Mouse (Mus musculus): ENCODE data around the gene Zmym6. TPM values are rescaled to one million over a fixed set of nuclear protein-coding genes. Genes with fewer than 3 reads are reported as not detected.

Gene Zmym6
- polyA plus RNA-seq, 1 experiment from 2014 or later, result 2.2 TPM

GRCm38 (mm10) chr4:127043540-127043939, 33.6 kb upstream of the Zmym6 start:
- no peak for ATAC-seq
- Histone ChIP-seq H3K9ac (replicated peaks) (no peak overlapping the region), H3K9me3 (ENCODE audit: low read length) (no peaks in the 10 kb centered on the region), H3K27ac (ENCODE audit: low read depth) (no peak overlapping the region), H3K4me1 (ENCODE audit: insufficient read depth) (no peaks in the 10 kb centered on the region), H3K4me2 (ENCODE audit: low read depth, low read length) (no peak overlapping the region), H3K27me3 (ENCODE audit: insufficient read depth, low read length) (no peaks in the 10 kb centered on the region), H3K4me3 (ENCODE audit: low read depth, low read length) (no peak overlapping the region), H3K36me3 (replicated peaks; ENCODE audit: insufficient read depth, low read length) (peaks cover 44% of the 10 kb centered on the region)
- TF ChIP-seq EP300 (IDR thresholded peaks at IDR 0.05; ENCODE audit: low read depth) (no peak), CTCF (IDR thresholded peaks at IDR 0.05; ENCODE audit: low read depth) (no peak)
- DNase-seq, result no peak
- 77% methylated on average over 4 of the region's 4 CpGs for whole genome bisulfite sequencing (ENCODE audit: insufficient replicate concordance)

GRCm38 (mm10) chr4:127051121-127051520, 26.1 kb upstream of the Zmym6 start:
- Histone ChIP-seq H3K9ac (replicated peaks) (no peak overlapping the region), H3K36me3 (replicated peaks; ENCODE audit: insufficient read depth, low read length) (peaks cover 43% of the 10 kb centered on the region), H3K27ac (ENCODE audit: low read depth) (no peak overlapping the region), H3K4me2 (ENCODE audit: low read depth, low read length) (no peak overlapping the region), H3K4me1 (ENCODE audit: insufficient read depth) (no peaks in the 10 kb centered on the region), H3K27me3 (ENCODE audit: insufficient read depth, low read length) (no peaks in the 10 kb centered on the region), H3K9me3 (ENCODE audit: low read length) (no peaks in the 10 kb centered on the region), H3K4me3 (ENCODE audit: low read depth, low read length) (no peak overlapping the region)
- ATAC-seq (no peak), DNase-seq (no peak)
- no peak for TF ChIP-seq CTCF (IDR thresholded peaks at IDR 0.05; ENCODE audit: low read depth)
- TF ChIP-seq EP300 (IDR thresholded peaks at IDR 0.05; ENCODE audit: low read depth), result no peak
- 86% methylated on average over 8 of the region's 8 CpGs for WGBS (ENCODE audit: insufficient replicate concordance)

DNA sequence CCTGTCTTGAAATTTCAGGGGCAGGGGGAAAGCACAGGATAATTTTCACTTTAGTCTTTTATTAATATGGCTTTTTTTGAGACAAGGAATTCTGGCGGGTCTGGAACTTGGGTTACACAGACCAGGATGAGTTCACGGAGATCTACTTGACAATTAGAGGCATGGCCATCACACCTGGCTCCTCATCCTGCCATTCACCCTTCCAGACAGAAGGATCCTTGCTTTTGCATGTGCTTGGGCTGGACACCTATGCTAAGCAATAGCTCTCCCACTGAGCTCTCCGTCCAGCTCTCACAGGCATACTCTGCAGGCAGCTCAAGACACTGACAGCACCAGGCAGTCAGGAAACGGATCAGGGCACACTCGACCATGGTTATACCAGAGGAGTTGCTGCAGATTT, 24.1 kb upstream of the Zmym6 start:
- no peak for DNase-seq
- no peak for ATAC-seq
- H3K4me1 ChIP-seq (ENCODE audit: insufficient read depth), result no peaks in the 10 kb centered on the region
- no peak overlapping the region for H3K4me3 ChIP-seq (ENCODE audit: low read depth, low read length)
- H3K27me3 ChIP-seq (ENCODE audit: insufficient read depth, low read length), result no peaks in the 10 kb centered on the region
- peaks cover 36% of the 10 kb centered on the region for H3K36me3 ChIP-seq (replicated peaks; ENCODE audit: insufficient read depth, low read length)
- no peak overlapping the region for H3K27ac ChIP-seq (ENCODE audit: low read depth)
- WGBS (ENCODE audit: insufficient replicate concordance), result 87% methylated on average over 5 of the region's 5 CpGs
- no peak overlapping the region for H3K9ac ChIP-seq (replicated peaks)
- H3K9me3 ChIP-seq (ENCODE audit: low read length), result no peaks in the 10 kb centered on the region
- no peak overlapping the region for H3K4me2 ChIP-seq (ENCODE audit: low read depth, low read length)
- no peak for TF ChIP-seq EP300 (IDR thresholded peaks at IDR 0.05; ENCODE audit: low read depth)
- TF ChIP-seq CTCF (IDR thresholded peaks at IDR 0.05; ENCODE audit: low read depth), result no peak

DNA sequence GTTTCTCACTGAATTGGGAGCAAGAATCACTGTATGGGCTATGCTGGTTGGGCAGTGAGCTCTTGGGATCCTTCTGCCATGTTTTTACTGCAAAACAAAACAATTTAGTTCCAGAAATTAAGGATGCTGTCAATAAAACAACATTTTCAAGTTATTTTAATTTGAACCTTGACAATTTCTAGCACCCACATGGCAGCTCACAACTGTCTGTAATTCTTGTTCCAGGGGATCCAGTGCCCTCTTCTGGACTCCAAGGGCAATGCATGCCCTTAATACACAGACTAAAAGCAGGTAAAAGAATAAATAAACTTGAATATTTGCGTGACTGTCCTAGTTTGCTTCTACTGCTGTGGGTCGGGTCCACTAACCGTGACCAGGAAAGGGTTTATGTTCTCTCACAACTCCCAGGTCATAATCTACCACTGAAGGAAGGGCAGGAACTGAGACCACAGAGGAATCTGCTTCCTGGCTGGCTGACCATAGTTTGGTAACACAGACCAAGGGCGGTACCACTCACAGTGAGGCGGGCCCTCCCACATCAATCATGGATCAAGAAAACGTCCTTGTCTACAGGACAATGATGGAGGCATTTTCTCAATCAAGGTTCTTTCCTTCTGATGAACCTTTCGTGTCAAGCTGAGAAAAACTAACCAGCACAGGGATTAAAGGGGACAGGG, 22.5 kb upstream of the Zmym6 start:
- no peak overlapping the region for H3K27ac ChIP-seq (ENCODE audit: low read depth)
- ATAC-seq (no peak), DNase-seq (no peak)
- H3K4me2 ChIP-seq (ENCODE audit: low read depth, low read length), result no peak overlapping the region
- H3K36me3 ChIP-seq (replicated peaks; ENCODE audit: insufficient read depth, low read length), result peaks cover 23% of the 10 kb centered on the region
- H3K27me3 ChIP-seq (ENCODE audit: insufficient read depth, low read length), result no peaks in the 10 kb centered on the region
- no peaks in the 10 kb centered on the region for H3K4me1 ChIP-seq (ENCODE audit: insufficient read depth)
- H3K9me3 ChIP-seq (ENCODE audit: low read length), result no peaks in the 10 kb centered on the region
- TF ChIP-seq EP300 (IDR thresholded peaks at IDR 0.05; ENCODE audit: low read depth) (no peak), CTCF (IDR thresholded peaks at IDR 0.05; ENCODE audit: low read depth) (peak; percentile 51)
- H3K4me3 ChIP-seq (ENCODE audit: low read depth, low read length), result no peak overlapping the region
- no peak overlapping the region for H3K9ac ChIP-seq (replicated peaks)
- WGBS (ENCODE audit: insufficient replicate concordance), result 68% methylated on average over 7 of the region's 7 CpGs

GRCm38 (mm10) chr4:127060585-127061290, 16.4 kb upstream of the Zmym6 start, which contains the start of gene Zmym1:
Zmym1 (minus strand) TSS chr4:127061152.
- DNase-seq (peak; percentile 94), ATAC-seq (peak; percentile 96)
- H3K27ac ChIP-seq (ENCODE audit: low read depth), result peak within 1 kb of the TSS; percentile 75
- TF ChIP-seq EP300 (IDR thresholded peaks at IDR 0.05; ENCODE audit: low read depth), result no peak
- no peak for TF ChIP-seq CTCF (IDR thresholded peaks at IDR 0.05; ENCODE audit: low read depth)
- H3K27me3 ChIP-seq (ENCODE audit: insufficient read depth, low read length), result no peaks in the 10 kb centered on the region
- H3K36me3 ChIP-seq (replicated peaks; ENCODE audit: insufficient read depth, low read length), result 0 out of 2 replicates have a peak, but pooled peaks cover 6% of the 10 kb centered on the region
- peak within 1 kb of the TSS; percentile 81 for H3K4me2 ChIP-seq (ENCODE audit: low read depth, low read length)
- peak within 1 kb of the TSS; percentile 86 for H3K9ac ChIP-seq (replicated peaks)
- H3K4me3 ChIP-seq (ENCODE audit: low read depth, low read length), result peak within 1 kb of the TSS; percentile 86
- under 1% methylated on average over 38 of the region's 38 CpGs for WGBS (ENCODE audit: insufficient replicate concordance)
- H3K9me3 ChIP-seq (ENCODE audit: low read length), result no peaks in the 10 kb centered on the region
- H3K4me1 ChIP-seq (ENCODE audit: insufficient read depth), result no peaks in the 10 kb centered on the region

GRCm38 (mm10) chr4:127064051-127064450, 13.1 kb upstream of the Zmym6 start:
- TF ChIP-seq EP300 (IDR thresholded peaks at IDR 0.05; ENCODE audit: low read depth), result no peak
- no peak for TF ChIP-seq CTCF (IDR thresholded peaks at IDR 0.05; ENCODE audit: low read depth)
- Histone ChIP-seq H3K9ac (replicated peaks) (no peak overlapping the region), H3K4me2 (ENCODE audit: low read depth, low read length) (no peak overlapping the region), H3K27ac (ENCODE audit: low read depth) (no peak overlapping the region), H3K9me3 (ENCODE audit: low read length) (no peaks in the 10 kb centered on the region), H3K27me3 (ENCODE audit: insufficient read depth, low read length) (no peaks in the 10 kb centered on the region), H3K4me1 (ENCODE audit: insufficient read depth) (no peaks in the 10 kb centered on the region), H3K36me3 (replicated peaks; ENCODE audit: insufficient read depth, low read length) (no peaks in the 10 kb centered on the region), H3K4me3 (ENCODE audit: low read depth, low read length) (no peak overlapping the region)
- ATAC-seq, result no peak
- WGBS (ENCODE audit: insufficient replicate concordance), result 63% methylated on average over 1 of the region's 1 CpGs
- no peak for DNase-seq

All from liver, postnatal 0 days (tissue).